Mouse (Mus musculus): Measurements from ENCODE around the gene C1ql4.

GRCm38 (mm10) chr15:99127851-99128522 lies 40.4 kb upstream of the C1ql4 start:
- TF ChIP-seq CTCF (IDR thresholded peaks at IDR 0.05) (no peak), EP300 (IDR thresholded peaks at IDR 0.05; ENCODE audit: insufficient read depth, low read depth, low read length) (no peak)

Measured in heart, adult 2 months (tissue).